Mouse (Mus musculus) NIH3T3 (cell line): Measurements from ENCODE around the gene Tnfsf12.

Experiments used
- DNase-seq: peaks from one replicate; pipeline ENCODE4 v3.0.0-alpha.2; 2012; ENCODE audit warnings: low read depth

Tnfsf12 gene

DNA sequence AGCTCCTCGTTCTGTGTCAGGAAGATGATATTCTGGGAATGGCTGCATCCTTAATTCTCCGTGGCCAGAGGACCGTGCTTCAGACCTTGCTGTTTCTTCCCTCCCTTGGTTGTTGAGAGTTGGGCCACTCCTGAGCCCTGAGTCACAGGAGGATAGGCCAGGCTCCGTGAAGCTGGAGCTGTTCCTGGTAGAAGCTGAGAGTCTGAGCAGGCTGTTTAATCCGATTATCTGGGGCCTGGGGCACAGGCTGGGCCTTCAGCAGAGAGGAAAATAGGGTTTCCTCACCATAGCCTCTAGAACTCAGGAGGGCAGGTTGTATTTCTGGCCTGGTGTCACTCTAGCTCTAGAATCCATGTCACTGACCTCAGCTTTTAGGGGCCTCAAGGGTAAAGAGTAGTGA, 42.2 kb downstream of the Tnfsf12 start:
- no peak for DNase-seq

DNA sequence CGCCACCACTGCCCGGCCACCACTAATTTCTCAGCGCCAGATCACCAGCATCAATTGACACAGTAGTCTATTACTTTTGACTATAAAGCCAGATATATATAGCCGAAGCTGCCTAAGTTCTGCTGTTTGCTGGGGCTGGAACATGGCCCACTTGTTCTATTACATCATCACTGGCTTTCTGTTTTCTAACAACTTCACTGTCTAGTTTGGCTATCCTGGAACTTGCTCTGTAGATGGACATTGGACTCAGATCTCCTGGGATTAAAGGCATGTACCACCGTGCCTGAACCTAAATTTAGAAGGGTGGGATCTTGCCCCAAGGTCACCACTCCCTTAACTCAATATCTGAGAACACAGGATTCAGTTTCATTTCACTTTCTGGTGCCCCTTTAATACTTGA, 49.8 kb downstream of the Tnfsf12 start:
- no peak for DNase-seq
